Mouse (Mus musculus) heart, adult 2 months (tissue): ENCODE measurements at regions not wholly inside any gene's neighbourhood (a gene's known extent, or its start where the extent isn't known, plus 50 kb on each side); places are given as distances from the start of the nearest gene placed in this dataset.

Experiments
- CTCF ChIP-seq: fragments of 200-600 bp; IDR thresholded peaks from 2 replicates; pipeline ENCODE4 v1.8.1; 2022; ENCODE audit warnings: antibody characterized with exemption, mild to moderate bottlenecking, moderate library complexity
- POLR2A ChIP-seq: fragments of 200-500 bp; IDR thresholded peaks from 2 replicates; pipeline ENCODE4 v1.6.1; 2011; ENCODE audit warnings: mild to moderate bottlenecking, low read depth, low read length, control low read depth; ENCODE audit not compliant: insufficient read depth

DNA sequence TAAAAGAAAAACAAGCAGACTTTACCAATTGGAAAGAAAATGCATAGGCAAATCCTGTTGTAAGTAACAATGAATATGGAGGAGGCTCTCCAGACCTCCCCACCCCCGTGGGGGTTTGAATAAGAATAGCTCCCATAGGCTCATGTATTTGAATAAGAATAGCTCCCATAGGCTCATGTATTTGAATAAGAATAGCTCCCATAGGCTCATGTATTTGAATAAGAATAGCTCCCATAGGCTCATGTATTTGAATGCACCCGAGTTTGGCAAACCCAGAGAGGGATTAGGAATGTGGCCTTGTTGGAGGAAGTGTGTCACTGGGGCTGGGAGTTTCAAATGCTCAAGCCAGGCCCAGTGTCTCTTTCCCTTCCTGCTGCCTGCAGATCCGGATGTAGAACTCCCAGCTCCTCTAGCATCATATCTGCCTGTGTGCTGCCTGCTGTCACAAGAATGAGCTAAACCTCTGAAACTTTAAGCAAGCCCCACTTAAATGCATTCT is 158.7 kb downstream of the CK137956 start:
- TF ChIP-seq CTCF (no peak), POLR2A (no peak)
